8 mouse cellular contexts compared by ENCODE assay signal in the genomic region with DNA sequence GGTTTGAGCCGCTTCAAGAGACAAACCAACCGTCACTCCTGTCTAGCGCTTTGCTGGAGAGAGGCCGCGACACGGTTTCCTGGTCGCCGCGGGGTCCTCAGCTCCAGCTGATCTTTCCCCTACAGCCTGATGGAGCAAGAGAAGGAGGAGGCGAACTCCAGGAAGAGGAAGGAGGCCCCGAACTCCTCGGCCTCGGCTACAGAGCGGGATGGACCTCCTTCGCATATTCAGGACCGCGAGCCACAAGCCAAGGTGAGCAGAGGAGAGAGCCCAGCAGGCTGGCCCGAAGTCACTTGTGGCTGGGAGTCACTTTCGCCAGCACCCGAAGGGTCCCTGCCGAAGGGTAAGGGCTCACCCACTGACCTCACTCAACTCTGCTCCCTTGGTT. TPM values are rescaled to one million over a fixed set of nuclear protein-coding genes. Genes with fewer than 3 reads are reported as not detected.
DNase-seq lines count a peak whose midpoint lies in the region; ATAC-seq and TF ChIP-seq lines count a peak whose summit lies in the region.

No protein-coding gene starts in this region.

- H3K27ac ChIP-seq in heart, embryonic 11.5 days (ENCODE audit: low read depth, low read length), result peak overlapping the region; percentile 85
- H3K27ac ChIP-seq in ES-Bruce4 (ENCODE audit: insufficient read depth, low read length), result 0 out of 2 replicates have a peak overlapping the region, but pooled peaks have one; percentile 4
- H3K27ac ChIP-seq in forebrain, embryonic 15.5 days (replicated peaks), result peak overlapping the region; percentile 60; the same call in 1 of the 2 replicates
- H3K27ac ChIP-seq in liver, embryonic 15.5 days (replicated peaks), result peak overlapping the region; percentile 80

- TF ChIP-seq EP300 in ES-Bruce4 (IDR thresholded peaks at IDR 0.05; ENCODE audit: insufficient read depth, low read depth, low read length), result no peak

- H3K9me3 ChIP-seq in heart, embryonic 11.5 days (replicated peaks; ENCODE audit: control insufficient read depth, low read length), result no peaks in the 10 kb centered on the region
- H3K9me3 ChIP-seq in ES-Bruce4 (replicated peaks; ENCODE audit: control insufficient read depth, insufficient read depth, low read length, poor library complexity, severe bottlenecking), result no peaks in the 10 kb centered on the region
- H3K9me3 ChIP-seq in forebrain, embryonic 15.5 days, result no peaks in the 10 kb centered on the region
- no peaks in the 10 kb centered on the region for H3K9me3 ChIP-seq in liver, embryonic 15.5 days (replicated peaks)

- no peak for TF ChIP-seq CTCF in ES-Bruce4 (IDR thresholded peaks at IDR 0.05; ENCODE audit: low read depth, low read length)

- no peak for TF ChIP-seq POLR2A in ES-Bruce4 (IDR thresholded peaks at IDR 0.05; ENCODE audit: insufficient read depth, low read length)

- 0% methylated on average over 21 of the region's 21 CpGs for WGBS in heart, embryonic 11.5 days (ENCODE audit: insufficient replicate concordance)
- under 1% methylated on average over 21 of the region's 21 CpGs for whole genome bisulfite sequencing in forebrain, embryonic 15.5 days
- 0% methylated on average over 21 of the region's 21 CpGs for WGBS in liver, embryonic 15.5 days (ENCODE audit: insufficient replicate concordance)

- H3K27me3 ChIP-seq in heart, embryonic 11.5 days (ENCODE audit: control insufficient read depth, insufficient read depth, low read length), result no peaks in the 10 kb centered on the region
- no peaks in the 10 kb centered on the region for H3K27me3 ChIP-seq in ES-Bruce4 (ENCODE audit: control insufficient read depth, insufficient read depth, low read length, poor library complexity, severe bottlenecking)
- H3K27me3 ChIP-seq in forebrain, embryonic 15.5 days, result no peaks in the 10 kb centered on the region
- no peaks in the 10 kb centered on the region for H3K27me3 ChIP-seq in liver, embryonic 15.5 days

- H3K9ac ChIP-seq in heart, embryonic 11.5 days (ENCODE audit: low read depth, low read length), result peak overlapping the region; percentile 89
- H3K9ac ChIP-seq in ES-Bruce4 (ENCODE audit: low read depth, poor library complexity, severe bottlenecking), result peak overlapping the region; percentile 89
- H3K9ac ChIP-seq in forebrain, embryonic 15.5 days (replicated peaks), result peak overlapping the region; percentile 76
- peak overlapping the region; percentile 81 for H3K9ac ChIP-seq in liver, embryonic 15.5 days

- peaks cover 8% of the 10 kb centered on the region for H3K36me3 ChIP-seq in heart, embryonic 11.5 days (ENCODE audit: control insufficient read depth, insufficient read depth, low read length)
- peaks cover 11% of the 10 kb centered on the region for H3K36me3 ChIP-seq in ES-Bruce4 (ENCODE audit: control insufficient read depth, insufficient read depth, low read length, poor library complexity, severe bottlenecking)
- H3K36me3 ChIP-seq in forebrain, embryonic 15.5 days, result peaks cover 16% of the 10 kb centered on the region; the same call in 1 of the 2 replicates
- peaks cover 22% of the 10 kb centered on the region for H3K36me3 ChIP-seq in liver, embryonic 15.5 days (replicated peaks)

- peak overlapping the region; percentile 86 for H3K4me3 ChIP-seq in heart, embryonic 11.5 days (ENCODE audit: low read depth, low read length)
- peak overlapping the region; percentile 93 for H3K4me3 ChIP-seq in ES-Bruce4 (ENCODE audit: low read depth, low read length)
- H3K4me3 ChIP-seq in forebrain, embryonic 15.5 days, result peak overlapping the region; percentile 60
- H3K4me3 ChIP-seq in liver, embryonic 15.5 days (replicated peaks), result peak overlapping the region; percentile 82

- DNase-seq in heart, postnatal 25 days (ENCODE audit: low spot score), result no peak
- DNase-seq in retina, embryonic 14.5 days (ENCODE audit: low spot score), result no peak
- DNase-seq in layer of hippocampus, postnatal 14 days (ENCODE audit: low spot score in 2 of 2), result no peak
- no peak for DNase-seq in gastrocnemius, postnatal 36 days

- H3K4me1 ChIP-seq in heart, embryonic 11.5 days (ENCODE audit: control insufficient read depth, insufficient read depth, low read length), result no peaks in the 10 kb centered on the region
- H3K4me1 ChIP-seq in ES-Bruce4 (ENCODE audit: control insufficient read depth, insufficient read depth, low read length), result peaks cover 2% of the 10 kb centered on the region
- H3K4me1 ChIP-seq in forebrain, embryonic 15.5 days, result peaks cover 21% of the 10 kb centered on the region
- H3K4me1 ChIP-seq in liver, embryonic 15.5 days (replicated peaks), result peaks cover 20% of the 10 kb centered on the region

- H3K4me2 ChIP-seq in heart, embryonic 11.5 days, result peak overlapping the region; percentile 69
- H3K4me2 ChIP-seq in forebrain, embryonic 15.5 days (replicated peaks), result peak overlapping the region; percentile 72
- H3K4me2 ChIP-seq in liver, embryonic 15.5 days, result peak overlapping the region; percentile 91

- peak; percentile 71 for ATAC-seq in heart, embryonic 11.5 days (replicated peaks; ENCODE audit: insufficient number of reproducible peaks, low FRiP score, low TSS enrichment)
- ATAC-seq in forebrain, embryonic 15.5 days (replicated peaks), result no peak
- peak; percentile 68 for ATAC-seq in liver, embryonic 15.5 days (ENCODE audit: insufficient read depth)

- intact Hi-C loops in heart, postnatal 25 days (cut with DNase I), result loop anchor here (5.0 to 10.0 kb wide), 2 partner anchors 77 to 101 kb away; partner anchors contain the start of genes Dcun1d3 and Lyrm1
- intact Hi-C loops in gastrocnemius, postnatal 36 days (cut with DNase I), result no loop called here

RNA-seq across cellular contexts. Expression of gene Eri2, which starts 0.4 kb away (rescaled TPM):
- 16.3 and 16.5 TPM in 2 replicates for polyA plus RNA-seq in heart, embryonic 11.5 days (2014; fragmentation: Nextera tagmentation; extraction: Ambion mirVana)
- total RNA-seq in heart, postnatal 25 days (2021), result 1 to 10 TPM; 1.3 to 1.7 TPM
- polyA plus RNA-seq in ES-Bruce4 (2011; ENCODE audit: insufficient read depth, insufficient read length, low read depth, missing spikeins), result 22.1 and 26.9 TPM in 2 replicates
- 22.2 and 22.5 TPM in 2 replicates for polyA plus RNA-seq in forebrain, embryonic 15.5 days (2015; fragmentation: Nextera tagmentation; extraction: Ambion mirVana)
- 10.4 and 10.8 TPM in 2 replicates for polyA plus RNA-seq in liver, embryonic 15.5 days (2015; fragmentation: Nextera tagmentation; extraction: Ambion mirVana)
- 1 to 10 TPM; 6.1 to 7.7 TPM for total RNA-seq in layer of hippocampus, postnatal 14 days (2021)
- 1 to 10 TPM in 1 of 2 experiments, under 1 TPM in 1; 0.54 to 1.5 TPM for total RNA-seq in gastrocnemius, postnatal 36 days (2021)

RNA-seq across cellular contexts. Expression of gene Rexo5, which starts 0.4 kb away (rescaled TPM):
- 16.2 and 19.0 TPM in 2 replicates for polyA plus RNA-seq in heart, embryonic 11.5 days (2014; fragmentation: Nextera tagmentation; extraction: Ambion mirVana)
- 1 to 10 TPM; 1.5 to 2.2 TPM for total RNA-seq in heart, postnatal 25 days (2021)
- 27.0 and 31.4 TPM in 2 replicates for polyA plus RNA-seq in ES-Bruce4 (2011; ENCODE audit: insufficient read depth, insufficient read length, low read depth, missing spikeins)
- polyA plus RNA-seq in forebrain, embryonic 15.5 days (2015; fragmentation: Nextera tagmentation; extraction: Ambion mirVana), result 13.0 and 13.8 TPM in 2 replicates
- 10.8 and 11.6 TPM in 2 replicates for polyA plus RNA-seq in liver, embryonic 15.5 days (2015; fragmentation: Nextera tagmentation; extraction: Ambion mirVana)
- total RNA-seq in layer of hippocampus, postnatal 14 days (2021), result 1 to 10 TPM; 2.9 to 3.5 TPM
- 1 to 10 TPM in 1 of 2 experiments, under 1 TPM in 1; 0.54 to 1.6 TPM for total RNA-seq in gastrocnemius, postnatal 36 days (2021)

RNA-seq across cellular contexts. Expression of gene Acsm3, which starts 33.5 kb away (rescaled TPM):
- polyA plus RNA-seq in heart, embryonic 11.5 days (2014; fragmentation: Nextera tagmentation; extraction: Ambion mirVana), result 0.11 and 1.2 TPM in 2 replicates
- total RNA-seq in heart, postnatal 25 days (2021), result under 1 TPM; 0.23 to 0.28 TPM
- polyA plus RNA-seq in ES-Bruce4 (2011; ENCODE audit: insufficient read depth, insufficient read length, low read depth, missing spikeins), result not detected in 2 replicates
- polyA plus RNA-seq in forebrain, embryonic 15.5 days (2015; fragmentation: Nextera tagmentation; extraction: Ambion mirVana), result 0.18 TPM in 2 replicates
- polyA plus RNA-seq in liver, embryonic 15.5 days (2015; fragmentation: Nextera tagmentation; extraction: Ambion mirVana), result 3.2 and 5.4 TPM in 2 replicates
- total RNA-seq in layer of hippocampus, postnatal 14 days (2021), result not detected
- total RNA-seq in gastrocnemius, postnatal 36 days (2021), result under 1 TPM; 0.25 to 0.54 TPM

Comparison
In these comparisons a context has a peak if more than half of its experiments do, and no peak if none do; other contexts are left out.
1. H3K27ac ChIP-seq: peak in every context shown above with its lines; median percentile 85 in heart, embryonic 11.5 days; 80 in liver, embryonic 15.5 days; 60 in forebrain, embryonic 15.5 days; 4 in ES-Bruce4.